Mouse (Mus musculus) hindbrain, embryonic 12.5 days (tissue): Measurements from ENCODE around the gene Wnt10b. TPM values are rescaled to one million over a fixed set of nuclear protein-coding genes. Genes with fewer than 3 reads are reported as not detected.

Experiments
- ATAC-seq: fragments of 200-750 bp; cut with Nextera tagmentation; 2 replicates; pipeline ENCODE4 v1.8.0; 2017; ENCODE audit warnings: moderate TSS enrichment; ENCODE audit not compliant: low FRiP score
- H3K27ac ChIP-seq: fragments of 300-500 bp; sonication (generic); 2 replicates; pipeline ENCODE4 v1.5.1; 2016; ENCODE audit warnings: mild to moderate bottlenecking
- H3K27me3 ChIP-seq: fragments of 300-500 bp; sonication (generic); 2 replicates; pipeline ENCODE4 v1.6.1; 2016; ENCODE audit warnings: mild to moderate bottlenecking
- H3K36me3 ChIP-seq: fragments of 300-500 bp; sonication (generic); 2 replicates; pipeline ENCODE4 v1.6.1; 2016; ENCODE audit warnings: mild to moderate bottlenecking
- H3K4me1 ChIP-seq: fragments of 300-500 bp; sonication (generic); 2 replicates; pipeline ENCODE4 v1.6.1; 2016
- H3K4me2 ChIP-seq: fragments of 300-500 bp; sonication (generic); replicated peaks from 2 replicates; pipeline ENCODE4 v1.6.1; 2016; ENCODE audit warnings: mild to moderate bottlenecking
- H3K4me3 ChIP-seq: fragments of 300-500 bp; sonication (generic); 2 replicates; pipeline ENCODE4 v1.5.1; 2016; ENCODE audit warnings: mild to moderate bottlenecking
- H3K9ac ChIP-seq: fragments of 300-500 bp; sonication (generic); 2 replicates; pipeline ENCODE4 v1.6.1; 2016; ENCODE audit warnings: mild to moderate bottlenecking, moderate library complexity
- H3K9me3 ChIP-seq: fragments of 300-500 bp; sonication (generic); replicated peaks from 2 replicates; pipeline ENCODE4 v1.6.1; 2016; ENCODE audit warnings: mild to moderate bottlenecking
- WGBS: fragments of 180-500 bp; shearing (Covaris S2); methylation state at CpG from one replicate; pipeline ENCODE4 v1.1.7; 2016; 5-methylcytosine and 5-hydroxymethylcytosine counted together
- polyA plus RNA-seq: library from polyadenylated mRNA; unstranded; fragments of >200 nt; fragmentation: Nextera tagmentation; extraction: Ambion mirVana; gene quantifications from 2 replicates; pipeline ENCODE4 v1.2.1, GENCODE M21; 2016

Gene Wnt10b
- polyA plus RNA-seq, 1 experiment from 2014 or later = 0.59 TPM

- no peaks in the 10 kb centered on the region for H3K9me3 ChIP-seq
- no peak overlapping the region for H3K4me3 ChIP-seq
- ATAC-seq = no peak
- H3K27me3 ChIP-seq = peaks cover 95% of the 10 kb centered on the region
- no peak overlapping the region for H3K27ac ChIP-seq
- peaks cover 38% of the 10 kb centered on the region for H3K4me1 ChIP-seq
- 0% methylated on average over 9 of the region's 11 CpGs for WGBS
- no peak overlapping the region for H3K4me2 ChIP-seq
- no peaks in the 10 kb centered on the region for H3K36me3 ChIP-seq
- H3K9ac ChIP-seq = no peak overlapping the region
Measured at GRCm38 (mm10) chr15:98778806-98779205, 856 bp upstream of the Wnt10b start.

- under 1% methylated on average over 24 of the region's 25 CpGs for WGBS
- no peak for ATAC-seq
- H3K4me1 ChIP-seq = peaks cover 38% of the 10 kb centered on the region
- no peak overlapping the region for H3K9ac ChIP-seq
- H3K36me3 ChIP-seq = no peaks in the 10 kb centered on the region
- H3K27me3 ChIP-seq = peaks cover 100% of the 10 kb centered on the region
- H3K27ac ChIP-seq = no peak overlapping the region
- H3K4me3 ChIP-seq = peak overlapping the region; percentile 22
- H3K4me2 ChIP-seq = peak overlapping the region; percentile 37
- no peaks in the 10 kb centered on the region for H3K9me3 ChIP-seq
Measured at GRCm38 (mm10) chr15:98778191-98778770, 331 bp upstream of the Wnt10b start.

GRCm38 (mm10) chr15:98777005-98777616, 839 bp downstream of the Wnt10b start:
- ATAC-seq = 0 out of 2 replicates have a peak, but pooled peaks have one; percentile 17
- WGBS = under 1% methylated on average over 19 of the region's 19 CpGs
- 0 out of 2 replicates have a peak overlapping the region, but pooled peaks have one; percentile 46 for H3K4me2 ChIP-seq

GRCm38 (mm10) chr15:98776280-98777004, 1.5 kb downstream of the Wnt10b start:
- peaks cover 46% of the 10 kb centered on the region for H3K4me1 ChIP-seq
- peak overlapping the region; percentile 19 for H3K4me3 ChIP-seq
- no peaks in the 10 kb centered on the region for H3K36me3 ChIP-seq
- H3K27ac ChIP-seq = no peak overlapping the region
- peak; percentile 56 for ATAC-seq
- H3K27me3 ChIP-seq = peaks cover 100% of the 10 kb centered on the region
- peak overlapping the region; percentile 46 for H3K4me2 ChIP-seq
- 1% methylated on average over 62 of the region's 62 CpGs for WGBS
- H3K9me3 ChIP-seq = no peaks in the 10 kb centered on the region
- 0 out of 2 replicates have a peak overlapping the region, but pooled peaks have one; percentile 10 for H3K9ac ChIP-seq

More at GRCm38 (mm10) chr15:98777005-98777616, 839 bp downstream of the Wnt10b start:
- H3K36me3 ChIP-seq = no peaks in the 10 kb centered on the region
- 0 out of 2 replicates have a peak overlapping the region, but pooled peaks have one; percentile 10 for H3K9ac ChIP-seq
- peak overlapping the region; percentile 19 for H3K4me3 ChIP-seq
- H3K9me3 ChIP-seq = no peaks in the 10 kb centered on the region
- H3K27me3 ChIP-seq = peaks cover 100% of the 10 kb centered on the region
- peaks cover 46% of the 10 kb centered on the region for H3K4me1 ChIP-seq
- H3K27ac ChIP-seq = no peak overlapping the region

GRCm38 (mm10) chr15:98775533-98775932, 2.4 kb downstream of the Wnt10b start:
- Histone ChIP-seq H3K9ac (no peak overlapping the region), H3K4me3 (no peak overlapping the region), H3K4me1 (peaks cover 45% of the 10 kb centered on the region), H3K27me3 (peaks cover 100% of the 10 kb centered on the region), H3K36me3 (no peaks in the 10 kb centered on the region), H3K9me3 (no peaks in the 10 kb centered on the region), H3K4me2 (no peak overlapping the region), H3K27ac (no peak overlapping the region)
- no peak for ATAC-seq
- 3% methylated on average over 5 of the region's 5 CpGs for WGBS

- Histone ChIP-seq H3K27me3 (peaks cover 97% of the 10 kb centered on the region), H3K4me3 (no peak overlapping the region), H3K4me1 (peaks cover 41% of the 10 kb centered on the region), H3K9me3 (no peaks in the 10 kb centered on the region), H3K36me3 (no peaks in the 10 kb centered on the region), H3K9ac (no peak overlapping the region), H3K27ac (no peak overlapping the region), H3K4me2 (no peak overlapping the region)
- ATAC-seq = no peak
- 6% methylated on average over 15 of the region's 15 CpGs for WGBS
Measured at GRCm38 (mm10) chr15:98774096-98774495, 3.9 kb downstream of the Wnt10b start.

- H3K9ac ChIP-seq = no peak overlapping the region; the same call in 1 of the 2 replicates
- 2% methylated on average over 36 of the region's 36 CpGs for WGBS
Measured at GRCm38 (mm10) chr15:98772511-98773211, 5.3 kb downstream of the Wnt10b start.

GRCm38 (mm10) chr15:98771813-98772425, 6.0 kb downstream of the Wnt10b start:
- H3K27me3 ChIP-seq = peaks cover 91% of the 10 kb centered on the region
- peaks cover 24% of the 10 kb centered on the region for H3K4me1 ChIP-seq
- H3K4me3 ChIP-seq = peak overlapping the region; percentile 17; the same call in 1 of the 2 replicates
- no peaks in the 10 kb centered on the region for H3K36me3 ChIP-seq
- no peak overlapping the region for H3K27ac ChIP-seq
- ATAC-seq = no peak
- H3K9ac ChIP-seq = no peak overlapping the region
- H3K9me3 ChIP-seq = no peaks in the 10 kb centered on the region
- H3K4me2 ChIP-seq = peak overlapping the region; percentile 42
- WGBS = 7% methylated on average over 12 of the region's 12 CpGs

More at GRCm38 (mm10) chr15:98772511-98773211, 5.3 kb downstream of the Wnt10b start:
- peak overlapping the region; percentile 17 for H3K4me3 ChIP-seq
- peaks cover 97% of the 10 kb centered on the region for H3K27me3 ChIP-seq
- no peak for ATAC-seq
- no peaks in the 10 kb centered on the region for H3K9me3 ChIP-seq
- peak overlapping the region; percentile 42 for H3K4me2 ChIP-seq
- H3K4me1 ChIP-seq = peaks cover 32% of the 10 kb centered on the region
- no peak overlapping the region for H3K27ac ChIP-seq
- H3K36me3 ChIP-seq = no peaks in the 10 kb centered on the region

GRCm38 (mm10) chr15:98768259-98768658, 9.7 kb downstream of the Wnt10b start:
- ATAC-seq = no peak
- WGBS = 17% methylated on average over 5 of the region's 5 CpGs

GRCm38 (mm10) chr15:98765929-98766328, 12.0 kb downstream of the Wnt10b start:
- Histone ChIP-seq H3K27ac (no peak overlapping the region), H3K4me1 (peaks cover 16% of the 10 kb centered on the region), H3K4me3 (no peak overlapping the region), H3K36me3 (no peaks in the 10 kb centered on the region), H3K27me3 (peaks cover 59% of the 10 kb centered on the region), H3K9ac (no peak overlapping the region), H3K9me3 (no peaks in the 10 kb centered on the region), H3K4me2 (no peak overlapping the region)
- WGBS = 69% methylated on average over 4 of the region's 4 CpGs
- no peak for ATAC-seq

More at GRCm38 (mm10) chr15:98768259-98768658, 9.7 kb downstream of the Wnt10b start:
- Histone ChIP-seq H3K4me1 (peaks cover 14% of the 10 kb centered on the region), H3K36me3 (no peaks in the 10 kb centered on the region), H3K27me3 (peaks cover 82% of the 10 kb centered on the region), H3K4me2 (no peak overlapping the region), H3K9me3 (no peaks in the 10 kb centered on the region), H3K27ac (no peak overlapping the region), H3K4me3 (no peak overlapping the region), H3K9ac (no peak overlapping the region)

- H3K4me2 ChIP-seq = peak within 1 kb of the TSS; percentile 74
- H3K9ac ChIP-seq = peak within 1 kb of the TSS; percentile 93
- peak; percentile 94 for ATAC-seq
- H3K27me3 ChIP-seq = peaks cover 32% of the 10 kb centered on the region
- H3K27ac ChIP-seq = peak within 1 kb of the TSS; percentile 92
- peaks cover 22% of the 10 kb centered on the region for H3K4me1 ChIP-seq
- no peaks in the 10 kb centered on the region for H3K9me3 ChIP-seq
- H3K4me3 ChIP-seq = peak within 1 kb of the TSS; percentile 95
- H3K36me3 ChIP-seq = peaks cover 26% of the 10 kb centered on the region
- WGBS = under 1% methylated on average over 64 of the region's 76 CpGs
Measured at GRCm38 (mm10) chr15:98762670-98763529, 15.1 kb downstream of the Wnt10b start, which contains the start of gene Arf3. Gene Arf3, minus strand, starts transcription at chr15:98763214.
